Mouse (Mus musculus): Measurements from ENCODE around the gene Auts2.

Gene Auts2

GRCm38 (mm10) chr5:132268351-132268967 is 274.7 kb downstream of the Auts2 start:
- in situ Hi-C loops (cut with MseI, MboI) = no loop called here

- in situ Hi-C loops (cut with MseI, MboI) = no loop called here
Measured at GRCm38 (mm10) chr5:132265015-132265414, 278.1 kb downstream of the Auts2 start.

DNA sequence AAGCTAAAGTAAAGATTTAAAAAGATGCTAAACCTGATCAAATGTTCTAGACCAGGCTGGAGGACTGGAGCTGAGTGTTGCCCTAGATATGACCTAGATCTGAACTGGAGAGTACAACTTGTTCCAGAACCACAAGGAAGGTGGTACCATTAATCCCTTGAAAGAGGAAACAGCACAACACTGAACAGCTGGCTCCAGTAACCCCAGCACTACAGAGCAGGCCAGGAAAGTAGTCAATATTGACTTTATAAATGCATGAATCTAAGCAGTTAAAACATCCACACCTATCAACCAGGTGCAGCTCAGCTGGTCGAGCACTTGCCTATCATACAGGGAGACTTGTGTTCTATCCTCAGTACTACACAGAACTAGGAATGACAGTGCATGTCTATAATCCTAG is 281.4 kb downstream of the Auts2 start:
- in situ Hi-C loops (cut with MseI, MboI) = no loop called here

GRCm38 (mm10) chr5:132258882-132259281 is 284.3 kb downstream of the Auts2 start:
- in situ Hi-C loops (cut with MseI, MboI) = no loop called here

DNA sequence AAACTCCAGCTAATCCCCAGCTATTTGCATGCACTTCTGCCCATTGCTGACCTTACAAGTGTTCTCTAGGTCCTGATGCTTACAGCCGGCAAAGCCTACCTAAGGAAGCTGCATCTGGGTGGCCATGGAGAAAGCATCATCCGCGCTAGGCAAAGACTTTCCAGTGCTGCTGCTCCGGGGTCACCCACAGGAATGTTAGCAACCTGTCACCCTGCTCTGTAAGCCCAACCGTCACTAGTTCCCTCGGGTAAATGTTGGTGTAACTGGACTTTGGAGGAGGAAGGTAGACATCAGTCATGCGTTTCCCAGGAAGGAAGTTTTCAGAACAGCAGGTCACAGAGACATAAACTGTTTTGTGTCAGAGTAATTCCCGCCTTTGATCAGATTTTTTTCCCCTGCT is 287.6 kb downstream of the Auts2 start:
- in situ Hi-C loops (cut with MseI, MboI) = no loop called here

GRCm38 (mm10) chr5:132249523-132249922 is 293.6 kb downstream of the Auts2 start:
- in situ Hi-C loops (cut with MseI, MboI) = no loop called here

DNA sequence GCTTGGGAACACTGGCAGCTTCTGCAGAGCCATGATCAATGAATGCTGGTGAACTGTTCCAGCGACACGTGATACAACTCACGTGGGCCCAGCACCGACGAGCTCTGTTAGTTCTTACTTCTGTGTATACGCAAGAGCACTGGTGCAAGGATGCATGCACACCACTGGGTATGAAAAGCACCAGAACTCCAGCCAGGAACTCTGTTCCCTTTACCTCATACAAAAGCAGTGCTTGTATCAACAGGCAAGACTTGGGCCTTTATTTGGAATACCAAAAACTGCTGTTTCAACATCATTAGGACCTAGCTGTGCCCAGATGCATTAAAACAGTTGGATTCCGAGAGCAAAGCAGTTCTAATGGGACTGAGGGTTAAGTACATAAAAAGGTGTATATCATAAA is 295.1 kb downstream of the Auts2 start:
- in situ Hi-C loops (cut with MseI, MboI) = no loop called here

- in situ Hi-C loops (cut with MseI, MboI) = no loop called here
Measured at GRCm38 (mm10) chr5:132235460-132235859, 307.7 kb downstream of the Auts2 start.

- in situ Hi-C loops (cut with MseI, MboI) = no loop called here
Measured at GRCm38 (mm10) chr5:132234471-132234870, 308.7 kb downstream of the Auts2 start.

GRCm38 (mm10) chr5:132231280-132232047 is 311.7 kb downstream of the Auts2 start:
- in situ Hi-C loops (cut with MseI, MboI) = no loop called here

- in situ Hi-C loops (cut with MseI, MboI) = no loop called here
Measured at GRCm38 (mm10) chr5:132229644-132230357, 313.3 kb downstream of the Auts2 start.

DNA sequence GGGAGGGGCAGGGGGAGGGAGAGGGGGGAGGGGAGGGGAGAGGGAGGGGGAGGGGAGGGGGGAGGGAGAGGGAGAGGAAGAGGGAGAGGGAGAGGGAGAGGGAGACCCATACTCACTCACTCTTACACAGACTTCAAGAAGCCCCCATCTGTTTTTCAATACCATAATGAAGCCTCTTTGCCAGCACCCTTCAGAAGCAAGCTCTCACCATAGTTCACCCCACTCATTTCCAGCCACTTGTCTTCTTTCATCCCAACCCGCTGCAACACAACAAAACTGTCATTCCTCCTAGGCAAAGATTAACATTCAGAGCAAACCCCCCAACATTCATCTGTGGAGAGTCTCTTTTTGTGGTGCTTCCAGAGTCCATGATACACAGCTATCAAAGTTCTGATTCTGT is 314.1 kb downstream of the Auts2 start:
- in situ Hi-C loops (cut with MseI, MboI) = no loop called here

- in situ Hi-C loops (cut with MseI, MboI) = no loop called here
Measured at GRCm38 (mm10) chr5:132220376-132220930, 322.7 kb downstream of the Auts2 start.

- in situ Hi-C loops (cut with MseI, MboI) = no loop called here
Measured at GRCm38 (mm10) chr5:132216143-132216542, 327.0 kb downstream of the Auts2 start.

DNA sequence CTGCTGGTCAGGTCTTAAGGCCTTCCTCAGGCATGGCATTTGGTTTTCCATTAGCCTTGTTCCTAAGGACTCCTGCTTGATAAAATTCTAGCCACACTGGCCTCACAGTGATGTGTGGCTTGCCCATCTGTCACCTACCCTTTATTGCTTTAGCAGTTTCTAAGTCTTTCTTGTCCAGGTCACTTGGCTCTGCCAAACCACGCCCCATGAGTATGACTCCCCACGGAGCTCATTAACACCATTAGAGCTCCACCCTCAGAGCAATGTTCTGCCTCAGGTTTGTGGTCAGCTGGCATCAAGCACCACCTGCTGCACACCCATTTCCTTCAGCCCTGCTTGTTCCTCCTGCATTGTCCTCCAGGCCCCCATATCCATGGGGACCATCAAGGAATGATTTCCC is 330.7 kb downstream of the Auts2 start:
- in situ Hi-C loops (cut with MseI, MboI) = no loop called here

DNA sequence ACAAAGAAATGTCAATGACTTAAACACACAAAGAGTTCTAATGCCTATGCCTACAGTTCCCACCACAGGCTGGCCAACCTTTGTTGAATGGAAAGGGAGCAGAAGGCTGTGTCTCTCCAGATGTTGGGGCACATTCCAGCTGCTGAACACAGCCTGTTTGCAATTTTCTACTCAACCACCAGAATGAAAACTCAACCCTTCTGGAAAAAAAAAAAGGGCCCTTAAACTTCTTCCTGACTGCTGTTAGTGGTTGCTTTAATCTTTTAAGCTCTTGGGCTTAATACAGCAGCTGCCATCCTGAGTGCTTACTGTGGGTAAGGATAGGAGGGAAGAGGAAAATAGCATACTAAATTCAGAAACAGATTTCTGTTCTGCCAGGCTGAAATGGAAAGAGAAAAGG is 333.4 kb downstream of the Auts2 start:
- in situ Hi-C loops (cut with MseI, MboI) = no loop called here

DNA sequence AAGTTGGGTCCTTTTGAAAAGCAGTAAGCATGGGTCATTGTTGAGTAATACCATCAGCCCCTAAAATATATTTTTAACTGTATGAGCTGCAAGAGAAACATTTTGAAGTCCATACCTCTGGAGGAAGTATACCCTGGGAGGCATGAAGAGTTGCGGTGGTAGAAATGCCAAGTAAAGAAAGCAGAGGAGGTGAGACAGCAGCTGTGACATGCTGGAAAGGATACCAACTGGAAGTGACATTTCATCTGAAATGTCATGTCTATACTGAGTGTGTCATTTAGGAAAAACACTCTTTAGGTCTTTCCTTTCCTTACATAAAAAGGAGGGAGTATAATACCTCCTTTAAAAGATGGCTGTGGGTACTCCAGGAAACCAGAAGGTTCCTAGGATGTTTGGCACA is 336.9 kb downstream of the Auts2 start:
- in situ Hi-C loops (cut with MseI, MboI) = no loop called here

- in situ Hi-C loops (cut with MseI, MboI) = no loop called here
Measured at GRCm38 (mm10) chr5:132203846-132204245, 339.3 kb downstream of the Auts2 start.

- in situ Hi-C loops (cut with MseI, MboI) = no loop called here
Measured at GRCm38 (mm10) chr5:132201077-132201645, 342.0 kb downstream of the Auts2 start.

GRCm38 (mm10) chr5:132200595-132200994 is 342.5 kb downstream of the Auts2 start:
- in situ Hi-C loops (cut with MseI, MboI) = no loop called here

- in situ Hi-C loops (cut with MseI, MboI) = no loop called here
Measured at GRCm38 (mm10) chr5:132195048-132195533, 348.1 kb downstream of the Auts2 start.

DNA sequence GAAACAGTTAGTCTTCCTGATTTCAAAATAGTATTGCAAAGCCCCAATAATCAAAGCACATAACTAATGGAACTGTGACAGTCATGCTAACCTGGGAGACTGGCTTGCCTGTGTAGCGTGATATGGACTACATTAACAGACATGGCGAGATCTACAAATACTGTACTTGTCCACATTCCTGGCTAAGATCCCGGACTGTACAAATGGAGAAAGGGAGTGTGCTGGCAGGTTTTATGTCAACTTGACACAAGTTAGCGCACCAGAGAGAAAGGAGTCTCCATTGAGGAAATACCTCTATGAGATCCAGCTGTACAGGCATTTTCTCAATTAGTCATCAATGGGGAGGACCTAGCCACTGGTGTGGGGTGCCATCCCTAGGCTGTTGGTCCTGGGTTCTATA is 353.0 kb downstream of the Auts2 start:
- in situ Hi-C loops (cut with MseI, MboI) = no loop called here
